Mouse (Mus musculus) embryonic stem cell, embryonic (primary cell): ENCODE measurements around the gene Pacs1.
"Not testable (repeated sequence)": the region's sequence is repeated elsewhere in the genome, so short reads cannot be mapped to it uniquely, and the experiment has no call there.

Experiments
- CTCF ChIA-PET, 4 experiments: fragments of 300-600 bp in 2 of 4; fragments of 350-600 bp in 2 of 4; sonication (Branson Sonifier 250); formaldehyde crosslinking; loops; one replicate each; lab custom pipeline; 2022; ENCODE audit warnings: inconsistent platforms in 2 of 4; lab: Charles Lee
- POLR2A ChIA-PET, 4 experiments: fragments of 300-600 bp in 2 of 4; fragments of 350-600 bp in 2 of 4; sonication (Branson Sonifier 250); formaldehyde crosslinking; loops; one replicate each; lab custom pipeline; 2022; ENCODE audit warnings: antibody characterized with exemption in 4 of 4, inconsistent platforms in 1 of 4; lab: Charles Lee

The Pacs1 gene

GRCm38 (mm10) chr19:5220389-5220788 lies 52.5 kb downstream of the Pacs1 start:
- CTCF ChIA-PET: interaction anchor here in 2 of 4 experiments (0.6 to 0.7 kb wide), 3 partner anchors 8 to 200 kb away, joined by 3 to 4 read pairs (median 4); no protein-coding TSS in a partner anchor
- POLR2A ChIA-PET: interaction anchor here in 2 of 4 experiments (0.7 to 1.0 kb wide), 2 partner anchors 13 to 237 kb away, joined by 3 to 4 read pairs; partner anchors contain the start of gene Ccdc85b (in 1 of the 2)

GRCm38 (mm10) chr19:5201691-5202090 lies 71.2 kb downstream of the Pacs1 start:
- CTCF ChIA-PET: interaction anchor here in 2 of 4 experiments (0.6 to 1.5 kb wide), 2 partner anchors 64 to 147 kb away, joined by 4 to 6 read pairs; no protein-coding TSS in a partner anchor
- POLR2A ChIA-PET: no interaction called here

- POLR2A ChIA-PET: interaction anchor here in 1 of 4 experiments (1.0 kb wide), 1 partner anchor 19 kb away, joined by 4 read pairs; no protein-coding TSS in a partner anchor
- CTCF ChIA-PET: not testable (repeated sequence)
Measured at GRCm38 (mm10) chr19:5200617-5201016, 72.3 kb downstream of the Pacs1 start.

- ChIA-PET POLR2A (interaction anchor here in 1 of 4 experiments (0.7 kb wide), 2 partner anchors 18 to 83 kb away, joined by 4 to 6 read pairs; no protein-coding TSS in a partner anchor), CTCF (interaction anchor here in 1 of 4 experiments (0.7 kb wide), 1 partner anchor 697 kb away, joined by 4 read pairs; no protein-coding TSS in a partner anchor)
Measured at GRCm38 (mm10) chr19:5198553-5198952, 74.4 kb downstream of the Pacs1 start.

- CTCF ChIA-PET: interaction anchor here in 3 of 4 experiments (0.5 to 1.2 kb wide), 12 partner anchors 9 to 890 kb away, joined by 3 to 5 read pairs (median 4); no protein-coding TSS in a partner anchor
- POLR2A ChIA-PET: interaction anchor here in 1 of 4 experiments (0.9 to 1.5 kb wide), 4 partner anchors 13 to 78 kb away, joined by 3 to 4 read pairs (median 3); no protein-coding TSS in a partner anchor
Measured at GRCm38 (mm10) chr19:5195417-5196035, 77.4 kb downstream of the Pacs1 start.

GRCm38 (mm10) chr19:5192397-5192796 lies 80.5 kb downstream of the Pacs1 start:
- CTCF ChIA-PET: interaction anchor here in 1 of 4 experiments (0.5 kb wide), 1 partner anchor 84 kb away, joined by 3 read pairs; no protein-coding TSS in a partner anchor
- POLR2A ChIA-PET: no interaction called here

- CTCF ChIA-PET: interaction anchor here in 2 of 4 experiments (0.6 to 1.7 kb wide), 5 partner anchors 8 to 204 kb away, joined by 3 to 10 read pairs (median 4); partner anchors contain the start of gene Cst6 (in 1 of the 2)
- POLR2A ChIA-PET: interaction anchor here in 1 of 4 experiments (1.6 kb wide), 1 partner anchor 20 kb away, joined by 3 read pairs; no protein-coding TSS in a partner anchor
Measured at GRCm38 (mm10) chr19:5187439-5187838, 85.5 kb downstream of the Pacs1 start.

GRCm38 (mm10) chr19:5181926-5182325 lies 91.0 kb downstream of the Pacs1 start:
- ChIA-PET CTCF (interaction anchor here in 1 of 4 experiments (1.0 kb wide), 1 partner anchor 110 kb away, joined by 3 read pairs; no protein-coding TSS in a partner anchor), POLR2A (interaction anchor here in 1 of 4 experiments (1.1 to 1.3 kb wide), 4 partner anchors 14 to 113 kb away, joined by 3 to 4 read pairs (median 3); partner anchors contain the start of gene Klc2)

GRCm38 (mm10) chr19:5178631-5179030 lies 94.3 kb downstream of the Pacs1 start:
- ChIA-PET POLR2A (interaction anchor here in 2 of 4 experiments (0.6 to 1.7 kb wide), 4 partner anchors 11 to 154 kb away, joined by 3 to 4 read pairs (median 3); no protein-coding TSS in a partner anchor), CTCF (no interaction called here)

- ChIA-PET POLR2A (no interaction called here), CTCF (no interaction called here)
Measured at GRCm38 (mm10) chr19:5170430-5170829, 102.5 kb downstream of the Pacs1 start.

- ChIA-PET CTCF (interaction anchor here in 3 of 4 experiments (0.5 to 1.2 kb wide), 10 partner anchors 16 to 712 kb away, joined by 3 to 7 read pairs (median 4); partner anchors contain the start of gene Snx32 (in 1 of the 3)), POLR2A (interaction anchor here in 1 of 4 experiments (1.0 kb wide), 1 partner anchor 11 kb away, joined by 4 read pairs; no protein-coding TSS in a partner anchor)
Measured at GRCm38 (mm10) chr19:5167477-5167876, 105.4 kb downstream of the Pacs1 start.

- POLR2A ChIA-PET: interaction anchor here in 2 of 4 experiments (0.6 to 1.2 kb wide), 3 partner anchors 13 to 222 kb away, joined by 3 to 4 read pairs (median 3); no protein-coding TSS in a partner anchor
- CTCF ChIA-PET: interaction anchor here in 3 of 4 experiments (0.7 to 1.2 kb wide), 4 partner anchors 13 to 32 kb away, joined by 3 to 6 read pairs (median 4); no protein-coding TSS in a partner anchor
Measured at GRCm38 (mm10) chr19:5164380-5164779, 108.5 kb downstream of the Pacs1 start.

GRCm38 (mm10) chr19:5161913-5162312 lies 111.0 kb downstream of the Pacs1 start:
- CTCF ChIA-PET: interaction anchor here in 3 of 4 experiments (0.5 to 2.1 kb wide), 5 partner anchors 10 to 187 kb away, joined by 3 to 10 read pairs (median 3); no protein-coding TSS in a partner anchor
- POLR2A ChIA-PET: interaction anchor here in 3 of 4 experiments (0.6 to 1.1 kb wide), 3 partner anchors 11 to 646 kb away, joined by 3 to 5 read pairs (median 4); no protein-coding TSS in a partner anchor

- ChIA-PET CTCF (interaction anchor here in 3 of 4 experiments (0.7 to 2.7 kb wide), 20 partner anchors 9 to 171 kb away, joined by 3 to 29 read pairs (median 8); partner anchors contain the start of genes Klc2 (in 2 of the 3), Yif1a (in 2 of the 3), AC124502.3 (in 1 of the 3) and B4gat1 (in 1 of the 3)), POLR2A (interaction anchor here in 2 of 4 experiments (0.6 to 1.4 kb wide), 4 partner anchors 34 to 196 kb away, joined by 3 to 4 read pairs (median 3); partner anchors contain the start of genes Cd248 (in 1 of the 2) and Klc2 (in 1 of the 2))
Measured at GRCm38 (mm10) chr19:5152261-5152660, 120.7 kb downstream of the Pacs1 start.

GRCm38 (mm10) chr19:5151741-5152140 lies 121.2 kb downstream of the Pacs1 start:
- POLR2A ChIA-PET: interaction anchor here in 3 of 4 experiments (0.6 to 1.5 kb wide), 10 partner anchors 13 to 339 kb away, joined by 3 to 10 read pairs (median 3); partner anchors contain the start of genes Klc2 (in 2 of the 3) and Cfl1 (in 1 of the 3)
- CTCF ChIA-PET: interaction anchor here (0.5 to 3.6 kb wide), 41 partner anchors 8 to 830 kb away, joined by 3 to 29 read pairs (median 5); partner anchors contain the start of genes Klc2 (in 2 of the 4), Yif1a (in 2 of the 4), AC124502.3 (in 1 of the 4) and B4gat1 (in 1 of the 4)

GRCm38 (mm10) chr19:5151331-5151730 lies 121.6 kb downstream of the Pacs1 start:
- ChIA-PET POLR2A (interaction anchor here in 3 of 4 experiments (0.6 to 1.6 kb wide), 12 partner anchors 10 to 339 kb away, joined by 3 to 10 read pairs (median 4); partner anchors contain the start of genes Klc2 (in 2 of the 3) and Cfl1 (in 1 of the 3)), CTCF (interaction anchor here (0.5 to 3.6 kb wide), 62 partner anchors 9 to 830 kb away, joined by 3 to 29 read pairs (median 4); partner anchors contain the start of genes Yif1a (in 3 of the 4), Klc2 (in 2 of the 4), AC124502.3 (in 1 of the 4) and B4gat1 (in 1 of the 4))

- CTCF ChIA-PET: interaction anchor here (0.8 to 3.6 kb wide), 18 partner anchors 8 to 199 kb away, joined by 3 to 23 read pairs (median 6); partner anchors contain the start of genes Klc2 (in 2 of the 4), Rin1 (in 2 of the 4), Cd248 (in 1 of the 4) and Cst6 (in 1 of the 4)
- POLR2A ChIA-PET: interaction anchor here in 3 of 4 experiments (0.6 to 1.6 kb wide), 7 partner anchors 10 to 761 kb away, joined by 3 to 5 read pairs (median 4); partner anchors contain the start of gene Klc2 (in 1 of the 3)
Measured at GRCm38 (mm10) chr19:5150358-5150757, 122.6 kb downstream of the Pacs1 start.
